Mouse (Mus musculus) olfactory bulb, adult 2 months (tissue): ENCODE data around the gene Gm45716.

Experiments used
- CTCF ChIP-seq: fragments of 200-500 bp; IDR thresholded peaks from 2 replicates; pipeline ENCODE4 v1.5.1; 2012; ENCODE audit warnings: low read depth, mild to moderate bottlenecking, low read length, moderate library complexity; ENCODE audit not compliant: insufficient read depth
- POLR2A ChIP-seq: fragments of 200-500 bp; IDR thresholded peaks from 2 replicates; pipeline ENCODE4 v1.6.1; 2012; ENCODE audit warnings: mild to moderate bottlenecking, low read depth, low read length, moderate library complexity; ENCODE audit not compliant: insufficient read depth

DNA sequence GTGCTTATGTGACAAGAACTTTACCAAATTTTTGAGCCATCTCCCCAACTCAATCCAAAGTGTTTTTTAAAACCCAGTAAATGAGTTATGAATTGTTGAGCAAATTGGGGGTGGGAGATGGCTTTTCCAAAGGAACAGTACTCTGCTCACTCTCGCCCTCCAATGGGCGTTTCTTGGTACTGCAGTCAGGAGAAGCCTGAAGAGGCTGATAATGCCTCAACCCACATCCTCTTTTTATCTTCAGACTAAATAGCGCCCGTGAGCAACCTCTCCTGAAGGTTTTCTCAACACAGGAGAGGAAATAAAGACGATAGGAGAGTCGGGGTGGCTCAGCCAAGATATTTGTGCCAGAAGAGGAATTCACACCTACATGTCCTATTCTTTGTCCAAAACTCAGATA, 19.7 kb upstream of the Gm45716 start:
- TF ChIP-seq POLR2A (no peak), CTCF (no peak)
